Mouse (Mus musculus) heart, postnatal 0 days (tissue): ENCODE measurements around the gene Ncf1.

Experiments
- CTCF ChIP-seq: IDR thresholded peaks from 2 replicates; pipeline ENCODE4 v1.5.1; 2016; ENCODE audit warnings: antibody characterized with exemption, control low read depth, low read depth
- EP300 ChIP-seq: IDR thresholded peaks from 2 replicates; pipeline ENCODE4 v1.6.1; 2016; ENCODE audit warnings: antibody characterized with exemption, low read depth

GRCm38 (mm10) chr5:134186059-134186458 is 43.4 kb downstream of the Ncf1 start:
- TF ChIP-seq CTCF (no peak), EP300 (no peak)
